15 mouse cellular contexts compared by ENCODE assay signal in genomic region chr3:108096726-108097125, GRCm38 (mm10). TPM values are rescaled to one million over a fixed set of nuclear protein-coding genes. Genes with fewer than 3 reads are reported as not detected.
DNase-seq lines count a peak whose midpoint lies in the region; ATAC-seq and TF ChIP-seq lines count a peak whose summit lies in the region.
"Had no signal": no experiment of that assay in that cellular context is flagged by ENCODE, and none has a peak within 500 bp of the region (broad histone marks: within the 10 kb centered on the region; RNA-seq: fewer than 3 reads in every experiment).

No protein-coding gene starts in this region.

- H3K4me2 ChIP-seq in heart, embryonic 12.5 days, result 0 out of 2 replicates have a peak overlapping the region, but pooled peaks have one; percentile 1
- H3K4me2 ChIP-seq in liver, postnatal 0 days (ENCODE audit: low read depth, low read length), result peak overlapping the region; percentile 55
- H3K4me2 ChIP-seq: midbrain, embryonic 12.5 days had no signal

- H3K4me3 ChIP-seq in heart, embryonic 12.5 days, result no peak overlapping the region
- peak overlapping the region; percentile 13 to 27 for H3K4me3 ChIP-seq in MEL (ENCODE audit: control insufficient read depth in 1 of 2, insufficient read depth in 1 of 2, low read depth in 2 of 2, low read length in 2 of 2)
- H3K4me3 ChIP-seq in liver, postnatal 0 days (ENCODE audit: low read depth, low read length), result 0 out of 2 replicates have a peak overlapping the region, but pooled peaks have one; percentile 1
- H3K4me3 ChIP-seq: midbrain, embryonic 12.5 days had no signal

- no peak for TF ChIP-seq CTCF in MEL (IDR thresholded peaks at IDR 0.05 in 2 of 3, conservative IDR thresholded peaks at IDR 0.05 in 1 of 3; ENCODE audit: control insufficient read depth in 1 of 3, insufficient read depth in 1 of 3, low read depth in 2 of 3, low read length in 3 of 3, poor library complexity in 1 of 3, severe bottlenecking in 1 of 3)
- no peak for TF ChIP-seq CTCF in liver, postnatal 0 days (IDR thresholded peaks at IDR 0.05; ENCODE audit: low read depth)

- no peaks in the 10 kb centered on the region for H3K36me3 ChIP-seq in heart, embryonic 12.5 days
- peaks cover 0 to 49% of the 10 kb centered on the region in 2 experiments; a peak in 2 of 4 replicates for H3K36me3 ChIP-seq in MEL (ENCODE audit: control insufficient read depth in 1 of 2, insufficient read depth in 2 of 2, low read length in 2 of 2)
- H3K36me3 ChIP-seq in liver, postnatal 0 days (replicated peaks; ENCODE audit: insufficient read depth, low read length), result no peaks in the 10 kb centered on the region
- H3K36me3 ChIP-seq: midbrain, embryonic 12.5 days had no signal

- no peaks in the 10 kb centered on the region for H3K27me3 ChIP-seq in heart, embryonic 12.5 days (replicated peaks)
- H3K27me3 ChIP-seq in MEL (ENCODE audit: control insufficient read depth in 1 of 2, insufficient read depth in 2 of 2, low read length in 2 of 2), result no peaks in the 10 kb centered on the region
- no peaks in the 10 kb centered on the region for H3K27me3 ChIP-seq in liver, postnatal 0 days (ENCODE audit: insufficient read depth, low read length)
- H3K27me3 ChIP-seq: midbrain, embryonic 12.5 days had no signal

- ATAC-seq in heart, embryonic 12.5 days (ENCODE audit: insufficient number of reproducible peaks, low FRiP score), result peak; percentile 82
- ATAC-seq in erythroblast, adult 5-6 weeks (replicated peaks; ENCODE audit: low FRiP score, poor library complexity, severe bottlenecking), result peak; percentile 67
- ATAC-seq in liver, postnatal 0 days, result peak; percentile 92
- ATAC-seq: forebrain, postnatal 0 days had no signal

- H3K27ac ChIP-seq in heart, embryonic 12.5 days (ENCODE audit: poor library complexity, severe bottlenecking), result peak overlapping the region; percentile 75
- peak overlapping the region; percentile 86 for H3K27ac ChIP-seq in MEL (ENCODE audit: control insufficient read depth, low read depth, low read length)
- H3K27ac ChIP-seq in liver, postnatal 0 days (ENCODE audit: low read depth), result peak overlapping the region; percentile 98
- H3K27ac ChIP-seq: midbrain, embryonic 12.5 days had no signal

- H3K9ac ChIP-seq in heart, embryonic 12.5 days, result no peak overlapping the region
- H3K9ac ChIP-seq in MEL (ENCODE audit: control insufficient read depth, low read depth, low read length, poor library complexity, severe bottlenecking), result peak overlapping the region; percentile 42
- H3K9ac ChIP-seq in liver, postnatal 0 days (replicated peaks), result peak overlapping the region; percentile 48
- H3K9ac ChIP-seq: forebrain, postnatal 0 days; midbrain, embryonic 12.5 days had no signal

- no peak for TF ChIP-seq RAD21 in MEL (IDR thresholded peaks at IDR 0.05; ENCODE audit: low read depth, low read length)

- DNase-seq in heart, postnatal 4 days, result no peak
- peak; percentile 94 for DNase-seq in MEL (ENCODE audit: low read depth, low spot score)
- DNase-seq in liver, postnatal 0 days, result peak; percentile 42
- no peak for DNase-seq in B cell, adult 2 months
- DNase-seq in kidney, postnatal 25 days, result no peak
- DNase-seq in spleen, adult 12 weeks (ENCODE audit: low spot score), result no peak
- DNase-seq: cerebellum, adult 9-10 months; forebrain, postnatal 0 days; heart, postnatal 14 days; thymus, adult 2 months had no signal

- peak; percentile 93 to 98 for TF ChIP-seq EP300 in MEL (IDR thresholded peaks at IDR 0.05; ENCODE audit: low read depth in 1 of 2, low read length in 2 of 2)
- peak; percentile 100 for TF ChIP-seq EP300 in liver, postnatal 0 days (IDR thresholded peaks at IDR 0.05; ENCODE audit: low read depth)

- 48% methylated on average over 10 of the region's 10 CpGs for WGBS in heart, embryonic 12.5 days
- WGBS in liver, postnatal 0 days (ENCODE audit: insufficient replicate concordance), result 49% methylated on average over 10 of the region's 10 CpGs

- H3K9me3 ChIP-seq in heart, embryonic 12.5 days (replicated peaks), result no peaks in the 10 kb centered on the region
- no peaks in the 10 kb centered on the region for H3K9me3 ChIP-seq in MEL (replicated peaks; ENCODE audit: insufficient read depth, low read length)
- no peaks in the 10 kb centered on the region for H3K9me3 ChIP-seq in liver, postnatal 0 days (ENCODE audit: low read length)
- H3K9me3 ChIP-seq: midbrain, embryonic 12.5 days had no signal

- peaks cover 22% of the 10 kb centered on the region for H3K4me1 ChIP-seq in heart, embryonic 12.5 days (replicated peaks)
- H3K4me1 ChIP-seq in MEL (ENCODE audit: control insufficient read depth in 1 of 2, insufficient read depth in 2 of 2, low read length in 2 of 2), result peaks cover 28 to 53% of the 10 kb centered on the region in 2 experiments
- peaks cover 54% of the 10 kb centered on the region for H3K4me1 ChIP-seq in liver, postnatal 0 days (ENCODE audit: insufficient read depth)

- H3K79me2 ChIP-seq in MEL (ENCODE audit: control insufficient read depth, insufficient read depth, low read length, poor library complexity), result no peaks in the 10 kb centered on the region

- TF ChIP-seq POLR2A in MEL (IDR thresholded peaks at IDR 0.05; ENCODE audit: control insufficient read depth in 1 of 2, insufficient read depth in 1 of 2, low read depth in 1 of 2, low read length in 2 of 2, poor library complexity in 1 of 2), result peak in 1 of 2 experiments; percentile 17; a peak in 1 of 4 replicates

TF ChIP-seq in MEL, 35 proteins besides CTCF, POLR2A, EP300 and RAD21 (continues in another document):
- TF ChIP-seq MYB (IDR thresholded peaks at IDR 0.05; ENCODE audit: low read depth, low read length) (peak; percentile 80), ZMIZ1 (IDR thresholded peaks at IDR 0.05; ENCODE audit: low read depth, low read length) (no peak), RCOR1 (IDR thresholded peaks at IDR 0.05; ENCODE audit: low read depth, low read length) (peak; percentile 94), GATA1 (IDR thresholded peaks at IDR 0.05; ENCODE audit: low read depth, low read length) (peak; percentile 99), HCFC1 (IDR thresholded peaks at IDR 0.05; ENCODE audit: low read depth, low read length) (0 out of 2 replicates have a peak, but pooled peaks have one; percentile 36), TAL1 (IDR thresholded peaks at IDR 0.05; ENCODE audit: low read length) (peak; percentile 96), TCF12 (IDR thresholded peaks at IDR 0.05; ENCODE audit: low read depth, low read length) (peak; percentile 99), MAX (IDR thresholded peaks at IDR 0.05; ENCODE audit: low read length) (0 out of 2 replicates have a peak, but pooled peaks have one; percentile 1)

RNA-seq across cellular contexts. Expression of gene Gnat2, which starts 4.1 kb away (rescaled TPM):
- 0.54 and 0.98 TPM in 2 replicates for polyA plus RNA-seq in heart, embryonic 12.5 days (2016; fragmentation: Nextera tagmentation; extraction: Ambion mirVana)
- under 1 TPM; 0.31 to 0.34 TPM for total RNA-seq in heart, postnatal 4 days (2021)
- 4.7 and 6.4 TPM in 2 replicates for total RNA-seq in MEL (2012; rRNA removed)
- 10 to 100 TPM in 1 of 2 experiments, not detected in 1; 12.4 TPM for polyA plus RNA-seq in MEL (2012; ENCODE audit: insufficient read depth in 1 of 2, insufficient read length in 2 of 2, low read depth in 1 of 2, low replicate concordance in 2 of 2, missing spikeins in 1 of 2)
- total RNA-seq in erythroblast, adult 5-6 weeks (2015; ENCODE audit: low replicate concordance), result 0.84 TPM in 1 of 2 replicates, not detected in the other
- 0.09 and 0.56 TPM in 2 replicates for total RNA-seq in erythroblast, adult 5-6 weeks (2017; ENCODE audit: low replicate concordance)
- polyA plus RNA-seq in liver, postnatal 0 days (2015; fragmentation: Nextera tagmentation; extraction: Ambion mirVana), result 1.6 and 1.7 TPM in 2 replicates

RNA-seq across cellular contexts. Expression of gene Ampd2, which starts 10.3 kb away (rescaled TPM):
- 40.0 and 41.6 TPM in 2 replicates for polyA plus RNA-seq in heart, embryonic 12.5 days (2016; fragmentation: Nextera tagmentation; extraction: Ambion mirVana)
- 10 to 100 TPM; 16.7 to 16.9 TPM for total RNA-seq in heart, postnatal 4 days (2021)
- 54.9 and 69.1 TPM in 2 replicates for total RNA-seq in MEL (2012; rRNA removed)
- polyA plus RNA-seq in MEL (2012; ENCODE audit: insufficient read depth in 1 of 2, insufficient read length in 2 of 2, low read depth in 1 of 2, low replicate concordance in 2 of 2, missing spikeins in 1 of 2), result 100 to 1,000 TPM in 1 of 2 experiments, not detected in 1; 201 TPM
- 7.1 and 8.6 TPM in 2 replicates for total RNA-seq in erythroblast, adult 5-6 weeks (2015; ENCODE audit: low replicate concordance)
- total RNA-seq in erythroblast, adult 5-6 weeks (2017; ENCODE audit: low replicate concordance), result 3.1 and 14.5 TPM in 2 replicates
- 17.3 and 23.0 TPM in 2 replicates for polyA plus RNA-seq in liver, postnatal 0 days (2015; fragmentation: Nextera tagmentation; extraction: Ambion mirVana)

RNA-seq across cellular contexts. Expression of gene Gnai3, which starts 49.2 kb away (rescaled TPM):
- polyA plus RNA-seq in heart, embryonic 12.5 days (2016; fragmentation: Nextera tagmentation; extraction: Ambion mirVana), result 94.9 and 97.0 TPM in 2 replicates
- total RNA-seq in heart, postnatal 4 days (2021), result 10 to 100 TPM; 41.6 to 41.8 TPM
- total RNA-seq in MEL (2012; rRNA removed), result 92.1 and 111 TPM in 2 replicates
- 10 to 100 TPM; 74.2 to 96.4 TPM for polyA plus RNA-seq in MEL (2012; ENCODE audit: insufficient read depth in 1 of 2, insufficient read length in 2 of 2, low read depth in 1 of 2, low replicate concordance in 2 of 2, missing spikeins in 1 of 2)
- total RNA-seq in erythroblast, adult 5-6 weeks (2015; ENCODE audit: low replicate concordance), result 46.8 and 63.4 TPM in 2 replicates
- total RNA-seq in erythroblast, adult 5-6 weeks (2017; ENCODE audit: low replicate concordance), result 38.2 and 46.0 TPM in 2 replicates
- 41.9 and 49.1 TPM in 2 replicates for polyA plus RNA-seq in liver, postnatal 0 days (2015; fragmentation: Nextera tagmentation; extraction: Ambion mirVana)

RNA-seq across cellular contexts. Expression of gene Gstm4, which starts 52.0 kb away (rescaled TPM):
- 13.4 and 13.8 TPM in 2 replicates for polyA plus RNA-seq in heart, embryonic 12.5 days (2016; fragmentation: Nextera tagmentation; extraction: Ambion mirVana)
- total RNA-seq in heart, postnatal 4 days (2021), result 10 to 100 TPM; 11.8 to 12.7 TPM
- total RNA-seq in MEL (2012; rRNA removed), result 1.3 and 1.4 TPM in 2 replicates
- polyA plus RNA-seq in MEL (2012; ENCODE audit: insufficient read depth in 1 of 2, insufficient read length in 2 of 2, low read depth in 1 of 2, low replicate concordance in 2 of 2, missing spikeins in 1 of 2), result 1 to 10 TPM in 1 of 2 experiments, not detected in 1; 7.4 TPM
- 4.2 and 8.4 TPM in 2 replicates for total RNA-seq in erythroblast, adult 5-6 weeks (2015; ENCODE audit: low replicate concordance)
- 0.28 and 0.51 TPM in 2 replicates for total RNA-seq in erythroblast, adult 5-6 weeks (2017; ENCODE audit: low replicate concordance)
- 12.9 and 13.5 TPM in 2 replicates for polyA plus RNA-seq in liver, postnatal 0 days (2015; fragmentation: Nextera tagmentation; extraction: Ambion mirVana)

RNA-seq across cellular contexts. Expression of gene Gpr61, which starts 58.0 kb away (rescaled TPM):
- polyA plus RNA-seq in heart, embryonic 12.5 days (2016; fragmentation: Nextera tagmentation; extraction: Ambion mirVana), result 0.19 and 0.27 TPM in 2 replicates
- not detected for total RNA-seq in heart, postnatal 4 days (2021)
- total RNA-seq in MEL (2012; rRNA removed), result 0.04 and 0.07 TPM in 2 replicates
- polyA plus RNA-seq in MEL (2012; ENCODE audit: insufficient read depth in 1 of 2, insufficient read length in 2 of 2, low read depth in 1 of 2, low replicate concordance in 2 of 2, missing spikeins in 1 of 2), result under 1 TPM in 1 of 2 experiments, not detected in 1; 0.07 TPM
- not detected in 2 replicates for total RNA-seq in erythroblast, adult 5-6 weeks (2015; ENCODE audit: low replicate concordance)
- total RNA-seq in erythroblast, adult 5-6 weeks (2017; ENCODE audit: low replicate concordance), result not detected in 2 replicates
- polyA plus RNA-seq in liver, postnatal 0 days (2015; fragmentation: Nextera tagmentation; extraction: Ambion mirVana), result not detected in 2 replicates
- total RNA-seq: heart, postnatal 14 days; liver, adult 2 months had no signal
- polyA plus RNA-seq: gonadal fat pad, adult 2 months; liver, adult 2 months; thymus, adult 2 months had no signal

Comparison
In these comparisons a context has a peak if more than half of its experiments do, and no peak if none do; other contexts are left out.
1. DNase-seq: peak in MEL (single experiment) and liver, postnatal 0 days (single experiment); none in heart, postnatal 4 days (single experiment), B cell, adult 2 months (0 of 2), kidney, postnatal 25 days (0 of 2) and spleen, adult 12 weeks (single experiment).
2. Peak in every context shown above with its lines, with median percentiles within 50 percentile points of each other: ATAC-seq and H3K27ac ChIP-seq.